Mouse (Mus musculus) layer of hippocampus, adult 18-20 months (tissue): ENCODE results near the gene Tns3. TPM values are rescaled to one million over a fixed set of nuclear protein-coding genes. Genes with fewer than 3 reads are reported as not detected.

Experiments used
- DNase-seq, 2 experiments: peaks; one replicate each; pipeline ENCODE4 v3.0.0; 2022; ENCODE audit warnings: low spot score in 2 of 2
- total RNA-seq, 2 experiments: library from RNA; stranded (reverse); gene quantifications; 2 replicates each; pipeline ENCODE4 v1.2.3; 2021

Tns3 gene
- total RNA-seq, 2 experiments from 2014 or later, result 53.9 to 56.4 TPM

GRCm38 (mm10) chr11:8680650-8681049 is 16.3 kb upstream of the Tns3 start:
- DNase-seq, result no peak

- DNase-seq, result no peak
These were observed 14.9 kb upstream of the Tns3 start for GRCm38 (mm10) chr11:8679221-8679620.

GRCm38 (mm10) chr11:8678260-8678995 is 14.1 kb upstream of the Tns3 start:
- DNase-seq, result no peak

GRCm38 (mm10) chr11:8675701-8676474 is 11.6 kb upstream of the Tns3 start:
- DNase-seq, result no peak

GRCm38 (mm10) chr11:8674549-8675149 is 10.3 kb upstream of the Tns3 start:
- no peak for DNase-seq

GRCm38 (mm10) chr11:8671698-8672097 is 7.4 kb upstream of the Tns3 start:
- DNase-seq, result no peak

- DNase-seq, result no peak
These were observed 4.8 kb upstream of the Tns3 start for GRCm38 (mm10) chr11:8669138-8669537.

GRCm38 (mm10) chr11:8664797-8665196 is 462 bp upstream of the Tns3 start:
- DNase-seq, result no peak

GRCm38 (mm10) chr11:8663444-8664392 is 617 bp downstream of the Tns3 start:
- DNase-seq, result no peak

GRCm38 (mm10) chr11:8662706-8663429 is 1.5 kb downstream of the Tns3 start:
- no peak for DNase-seq

GRCm38 (mm10) chr11:8660951-8661350 is 3.4 kb downstream of the Tns3 start:
- no peak for DNase-seq

- DNase-seq, result no peak
These were observed 4.5 kb downstream of the Tns3 start for GRCm38 (mm10) chr11:8659851-8660250.

- DNase-seq, result no peak
These were observed 5.3 kb downstream of the Tns3 start for GRCm38 (mm10) chr11:8659061-8659460.

- DNase-seq, result peak; percentile 54 to 67
These were observed 6.8 kb downstream of the Tns3 start for GRCm38 (mm10) chr11:8657493-8657892.

GRCm38 (mm10) chr11:8656448-8657393 is 7.6 kb downstream of the Tns3 start:
- DNase-seq, result no peak

- peak in 1 of 2 experiments; percentile 59 for DNase-seq
These were observed 10.5 kb downstream of the Tns3 start for GRCm38 (mm10) chr11:8653800-8654295.

GRCm38 (mm10) chr11:8652792-8653645 is 11.3 kb downstream of the Tns3 start:
- DNase-seq, result peak in 1 of 2 experiments; percentile 50
